Mouse (Mus musculus) C2C12 (cell line): ENCODE results near the gene Fgf7.

Source experiments
- CTCF ChIP-seq: IDR thresholded peaks from one replicate; pipeline ENCODE4 v1.5.1; 2011; ENCODE audit not compliant: control insufficient read depth, insufficient read depth, insufficient read length
- MAX ChIP-seq: IDR thresholded peaks from one replicate; pipeline ENCODE4 v1.6.1; 2011; ENCODE audit warnings: mild to moderate bottlenecking, control low read depth

- TF ChIP-seq CTCF: no peak
- TF ChIP-seq MAX: no peak
Measured at GRCm38 (mm10) chr2:126040651-126041050, 6.2 kb downstream of the Fgf7 start.
